Comparison of ENCODE assay signal across 14 mouse cellular contexts in genomic region chr11:117195616-117196015, GRCm38 (mm10).
"Had no signal": no experiment of that assay in that cellular context is flagged by ENCODE, and none has a peak within 500 bp of the region (broad histone marks: within the 10 kb centered on the region; RNA-seq: fewer than 3 reads in every experiment).

No protein-coding gene starts in this region.

- DNase-seq: gastrocnemius, postnatal 14 days; gastrocnemius, postnatal 36 days; heart, adult 18-20 months; heart, postnatal 14 days; heart, postnatal 36 days; kidney, adult 11 months; kidney, adult 2 months; kidney, adult 9 months; kidney, postnatal 14 days; kidney, postnatal 36 days; liver; liver, embryonic 13.5 days had no signal

- ATAC-seq: hindbrain, postnatal 0 days; intestine, embryonic 16.5 days had no signal
